Mouse (Mus musculus): ENCODE results near the gene Gdf2.

Gdf2 gene

DNA sequence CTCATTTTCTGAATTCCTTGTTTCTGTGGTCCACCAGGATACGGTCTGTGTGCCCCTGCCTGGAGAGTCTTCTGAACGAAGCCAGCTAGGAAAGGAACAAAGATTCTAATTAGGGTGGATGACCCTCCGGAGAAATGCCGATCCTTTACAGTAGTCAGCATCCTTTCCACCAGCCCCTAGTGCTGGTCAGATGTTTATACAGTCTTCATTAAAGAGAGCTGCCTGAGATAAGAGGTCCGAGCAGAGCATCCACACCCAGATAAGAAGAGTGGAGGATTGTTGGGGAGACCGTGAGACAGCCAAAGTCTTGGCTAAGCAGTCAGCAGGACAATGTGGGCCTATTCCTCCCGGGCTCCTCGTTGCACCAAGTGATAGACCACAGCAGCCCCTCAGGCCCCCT lies at the start of gene Gdf2:
Gdf2 (plus strand) TSS at position 301 of the 400 bp plus-strand sequence.
- no peak for DNase-seq (ENCODE audit: low spot score in 2 of 2)

DNA sequence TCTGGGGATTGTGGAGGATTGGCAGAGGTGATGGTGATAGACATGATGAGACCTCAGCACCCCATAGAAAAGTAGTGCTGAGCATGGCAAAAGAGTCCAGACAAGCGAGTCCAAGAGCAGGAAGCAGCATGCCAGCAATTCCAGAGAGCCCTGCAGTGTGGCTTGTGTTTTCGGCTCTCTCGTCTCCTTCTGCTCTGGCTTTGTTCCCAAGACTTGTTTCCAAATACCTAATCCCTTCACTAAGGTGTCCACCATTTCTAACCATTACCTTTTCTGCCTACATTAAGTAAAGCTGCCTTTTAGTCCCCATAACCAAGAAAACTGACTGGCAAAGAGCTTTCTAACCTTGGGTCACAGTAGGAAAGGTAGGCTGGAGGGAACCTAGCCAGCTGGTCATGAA lies 49.3 kb upstream of the Gdf2 start:
- DNase-seq (ENCODE audit: low spot score in 2 of 2), result no peak

DNA sequence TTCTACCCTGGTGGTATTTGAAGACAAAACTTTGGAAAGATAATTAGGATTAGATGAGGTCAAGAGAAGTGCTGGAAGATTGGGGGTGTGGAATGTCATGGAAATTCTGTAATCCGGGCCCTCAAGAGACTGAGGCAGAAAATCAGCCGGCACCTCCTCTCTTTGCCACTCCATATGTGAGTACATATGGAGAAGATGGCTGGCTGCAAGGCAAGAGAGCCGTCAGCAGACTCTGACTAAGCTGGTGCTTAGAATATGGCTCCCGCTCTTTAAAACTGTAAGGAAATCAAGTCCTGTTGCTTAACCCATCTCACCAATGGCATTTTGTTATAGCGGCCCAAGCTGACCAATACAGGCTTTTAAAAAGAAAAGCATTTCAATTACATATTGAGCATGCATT lies 45.1 kb upstream of the Gdf2 start:
- DNase-seq (ENCODE audit: low spot score in 2 of 2), result no peak

DNA sequence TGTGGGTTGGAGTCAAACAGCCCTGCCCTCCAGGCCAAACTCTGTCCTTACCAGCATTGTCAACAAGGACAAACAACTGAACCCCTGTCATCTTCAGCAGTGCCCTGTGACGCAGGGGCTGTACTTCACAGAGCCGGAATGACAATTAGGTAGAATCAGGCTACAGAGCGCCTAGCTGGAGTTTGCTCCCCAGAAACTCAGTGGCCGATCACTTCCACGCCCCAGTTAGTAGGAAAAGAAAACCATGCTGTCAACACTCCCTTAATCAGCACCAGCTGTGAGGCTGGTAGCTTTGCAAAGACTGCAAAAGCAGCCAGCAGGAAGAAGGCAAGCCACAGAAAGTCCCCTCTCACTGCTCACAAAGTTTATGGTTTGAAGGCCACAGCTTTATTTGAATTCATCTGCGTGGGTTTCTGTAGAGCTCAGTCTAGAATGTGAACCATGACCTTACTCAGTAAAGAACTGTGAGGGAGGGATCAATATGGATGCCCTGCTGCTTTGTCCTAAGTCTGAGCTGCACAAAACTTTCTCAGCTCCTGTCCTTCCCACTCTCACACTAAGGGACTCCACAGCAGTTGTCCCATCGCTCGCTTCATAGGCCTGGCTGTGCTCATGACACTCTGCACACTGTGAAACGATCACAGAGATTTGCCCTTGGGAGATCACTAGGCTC lies 44.1 kb upstream of the Gdf2 start:
- no peak for DNase-seq (ENCODE audit: low spot score in 2 of 2)

DNA sequence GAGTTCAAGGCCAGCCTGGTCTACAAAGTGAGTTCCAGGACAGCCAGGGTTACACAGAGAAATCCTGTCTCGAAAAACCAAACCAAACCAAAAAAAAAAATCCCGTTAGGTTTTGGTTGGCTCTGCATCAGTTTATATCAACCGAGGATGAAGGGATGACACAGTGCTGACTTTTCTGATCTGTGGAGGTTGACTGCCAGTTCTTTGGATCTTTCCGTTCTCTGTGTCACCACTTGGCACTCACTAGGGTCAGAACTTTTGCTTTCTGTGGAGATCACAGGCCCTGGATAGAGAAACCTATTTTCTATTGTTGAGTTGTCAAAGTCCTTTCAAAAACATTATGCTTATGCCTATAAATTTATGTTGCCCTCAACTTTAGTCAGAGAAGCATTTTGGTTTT lies 38.1 kb upstream of the Gdf2 start:
- no peak for DNase-seq (ENCODE audit: low spot score in 2 of 2)

DNA sequence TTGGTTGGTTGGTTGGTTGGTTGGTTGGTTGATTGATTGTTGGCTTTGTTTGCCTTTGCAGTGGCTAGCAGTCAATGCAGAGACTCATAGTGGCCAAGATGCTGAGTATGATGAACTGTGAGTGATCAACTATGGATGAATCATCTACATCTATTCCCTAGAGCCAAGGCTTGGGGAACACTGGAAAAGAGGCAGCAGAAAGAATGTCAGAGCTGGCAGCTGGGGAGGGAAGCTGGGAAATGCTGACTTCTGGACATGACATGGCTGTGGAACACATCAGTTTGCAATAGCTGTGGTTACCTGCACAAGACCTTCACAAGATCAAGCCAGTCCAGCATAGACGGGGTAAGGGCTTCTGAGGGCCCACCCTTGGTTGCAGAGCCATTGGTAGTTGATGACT lies 37.6 kb upstream of the Gdf2 start:
- no peak for DNase-seq (ENCODE audit: low spot score in 2 of 2)

DNA sequence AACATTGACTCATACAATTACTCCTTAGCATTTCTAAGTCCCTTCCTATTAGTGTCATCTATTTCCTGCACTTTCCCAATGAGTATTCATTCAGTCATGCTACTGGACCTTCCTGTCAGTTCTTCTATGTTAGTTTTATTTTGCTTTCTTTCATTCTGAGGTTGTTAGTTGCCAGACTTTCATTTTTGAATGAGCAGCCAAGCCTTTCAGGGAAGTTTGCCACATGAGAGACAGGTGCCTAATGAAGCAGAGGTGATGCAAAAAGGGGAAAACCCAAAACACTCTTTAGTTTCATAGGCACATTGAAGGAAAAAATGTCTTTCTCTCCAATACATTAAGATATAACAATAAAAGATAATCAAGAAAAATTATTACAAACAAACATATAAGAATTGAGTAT lies 36.0 kb upstream of the Gdf2 start:
- DNase-seq (ENCODE audit: low spot score in 2 of 2), result no peak

DNA sequence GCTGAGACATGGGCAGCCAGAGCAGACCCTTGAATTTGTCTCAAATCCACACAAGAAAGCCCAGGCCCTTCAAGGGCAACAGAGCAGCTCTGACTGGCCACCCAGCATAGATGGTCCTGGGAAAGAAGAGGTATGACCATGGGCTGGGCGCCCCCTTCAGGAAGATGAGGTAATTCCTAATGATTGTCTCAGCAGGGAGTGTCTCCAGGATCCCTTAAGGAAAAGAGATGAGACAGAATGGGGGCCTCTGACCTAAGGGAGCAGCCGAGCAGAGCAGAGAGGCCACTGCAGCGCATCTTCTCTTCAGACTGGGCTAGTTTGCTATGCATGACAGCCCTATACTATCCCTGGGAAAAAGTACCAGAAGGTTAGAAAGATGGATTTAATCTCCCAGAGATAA lies 27.1 kb upstream of the Gdf2 start:
- peak in 1 of 2 experiments; percentile 51 for DNase-seq (ENCODE audit: low spot score in 2 of 2)

DNA sequence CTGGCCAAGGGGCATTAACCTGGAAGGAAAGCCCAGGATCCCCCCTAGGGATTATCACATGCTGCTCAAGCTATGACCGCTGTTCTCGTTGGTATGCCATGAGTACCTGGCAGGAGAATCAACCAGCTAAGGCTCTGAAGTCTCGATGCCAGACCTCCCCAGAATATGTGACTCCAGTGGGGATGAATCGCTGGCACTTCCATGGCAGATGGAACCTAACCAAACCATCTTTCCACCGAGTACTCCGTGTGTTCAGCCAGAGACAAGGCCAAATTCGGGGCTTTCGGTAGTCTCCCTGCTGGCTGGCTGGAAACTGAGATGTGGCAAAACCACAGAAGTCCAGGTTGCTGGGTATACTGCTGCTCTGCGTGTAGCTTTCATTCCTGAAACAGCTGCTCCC lies 26.6 kb upstream of the Gdf2 start:
- DNase-seq (ENCODE audit: low spot score in 2 of 2), result no peak

DNA sequence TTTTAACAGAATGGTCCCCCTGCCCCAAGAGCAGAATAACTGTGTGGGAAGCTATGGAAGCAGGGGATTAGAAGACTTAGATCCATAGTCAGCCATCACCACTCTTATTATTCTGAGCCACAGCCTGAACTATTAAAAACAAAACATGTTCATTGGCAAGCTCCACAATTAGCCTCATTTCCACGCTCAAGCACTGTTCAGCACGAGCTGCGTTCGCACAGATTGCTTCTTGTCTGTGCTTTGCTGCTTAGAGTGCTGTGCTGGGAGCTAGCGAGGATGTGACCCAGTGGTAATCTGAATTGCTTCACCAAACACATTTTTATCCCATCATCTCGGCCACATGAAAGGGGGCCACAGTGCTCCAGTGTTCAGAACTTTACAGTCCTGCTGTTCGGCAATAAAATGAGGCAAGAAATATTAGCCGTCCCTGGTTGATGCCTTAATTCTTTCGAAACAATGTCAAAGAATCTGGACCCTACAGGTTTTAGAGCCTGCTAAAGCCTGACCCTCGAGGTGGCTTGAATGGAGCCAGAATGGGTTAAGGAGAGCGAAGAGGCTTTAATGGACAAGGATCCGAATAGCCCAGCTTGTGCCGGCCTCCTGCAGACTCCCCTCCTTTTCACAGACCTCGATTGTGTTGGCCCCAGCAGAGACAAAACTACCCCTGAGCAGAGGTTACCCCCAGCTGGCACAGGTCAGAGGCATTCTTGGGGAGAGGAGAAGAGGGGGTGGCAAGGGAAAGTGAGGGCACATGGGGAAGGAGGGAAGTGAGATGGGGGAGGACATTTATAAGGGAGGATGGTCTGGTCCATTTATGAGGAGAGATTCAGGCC lies 19.9 kb upstream of the Gdf2 start:
- no peak for DNase-seq (ENCODE audit: low spot score in 2 of 2)

DNA sequence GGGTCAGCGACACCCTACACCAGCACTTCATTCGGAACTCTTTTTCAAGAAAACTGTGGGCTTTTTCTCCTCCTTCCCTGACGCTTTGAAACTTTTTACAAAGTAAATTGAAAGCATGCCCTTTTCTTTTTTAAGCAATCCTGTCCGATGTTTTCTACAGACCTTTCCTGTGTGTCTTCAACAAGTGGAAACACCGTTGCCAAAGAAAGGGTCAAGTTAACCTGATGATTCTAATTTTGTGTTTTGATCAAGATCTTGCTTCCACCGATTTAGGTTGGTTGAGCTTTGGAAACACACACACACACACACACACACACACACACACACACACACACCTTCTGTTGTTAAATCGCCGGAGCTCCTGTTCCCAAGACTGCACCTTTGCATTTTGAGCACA lies 18.1 kb upstream of the Gdf2 start:
- no peak for DNase-seq (ENCODE audit: low spot score in 2 of 2)

DNA sequence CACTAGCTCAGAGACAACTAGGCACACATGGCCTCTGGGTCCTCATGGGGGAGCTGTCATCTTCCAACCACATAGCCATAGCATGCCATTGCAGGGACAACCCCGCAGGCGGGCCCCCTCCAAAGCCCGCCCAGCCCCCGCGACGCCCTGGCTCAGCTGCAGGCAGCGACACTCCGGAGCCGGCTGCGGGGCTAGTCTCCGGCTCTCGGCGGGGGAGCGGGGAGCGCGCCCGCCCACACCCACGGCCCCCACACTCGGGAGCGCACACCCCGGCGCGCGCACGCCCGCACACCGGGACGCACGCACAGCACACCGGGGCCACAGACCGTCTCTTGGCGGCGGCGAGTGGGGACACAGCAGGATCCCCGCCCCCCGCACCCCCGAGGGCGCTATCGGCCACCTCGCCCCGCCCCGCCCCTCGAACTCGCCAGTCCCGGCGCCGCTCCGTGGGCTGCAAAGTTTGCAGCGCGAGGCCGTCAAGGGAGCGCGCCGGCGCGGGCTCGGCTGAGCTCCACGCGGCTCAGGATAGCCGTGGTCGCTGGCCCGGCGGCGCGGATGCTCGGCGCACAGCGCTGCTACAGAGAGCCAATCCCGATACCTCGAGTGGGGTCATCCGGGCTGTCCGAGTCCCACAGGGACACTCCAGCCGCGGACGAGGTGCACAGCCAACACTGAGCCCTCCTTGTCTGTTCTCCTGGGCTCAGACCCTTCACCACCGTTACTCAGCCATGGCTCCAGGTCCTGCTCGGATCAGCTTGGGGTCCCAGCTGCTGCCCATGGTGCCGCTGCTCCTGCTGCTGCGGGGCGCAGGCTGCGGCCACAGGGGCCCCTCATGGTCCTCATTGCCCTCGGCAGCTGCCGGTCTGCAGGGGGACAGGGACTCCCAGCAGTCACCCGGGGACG lies 17.4 kb upstream of the Gdf2 start, which contains the start of gene Gdf10:
Gdf10 (plus strand) TSS at position 420 of the 903 bp plus-strand sequence.
- DNase-seq (ENCODE audit: low spot score in 2 of 2), result peak in 1 of 2 experiments; percentile 38

DNA sequence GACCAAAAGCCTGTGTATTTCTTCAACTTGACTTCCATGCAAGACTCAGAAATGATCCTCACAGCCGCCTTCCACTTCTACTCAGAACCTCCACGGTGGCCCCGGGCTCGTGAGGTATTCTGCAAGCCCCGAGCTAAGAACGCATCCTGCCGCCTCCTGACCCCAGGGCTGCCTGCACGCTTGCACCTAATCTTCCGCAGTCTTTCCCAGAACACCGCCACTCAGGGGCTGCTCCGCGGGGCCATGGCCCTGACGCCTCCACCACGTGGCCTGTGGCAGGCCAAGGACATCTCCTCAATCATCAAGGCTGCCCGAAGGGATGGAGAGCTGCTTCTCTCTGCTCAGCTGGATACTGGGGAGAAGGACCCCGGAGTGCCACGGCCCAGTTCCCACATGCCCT lies 9.0 kb upstream of the Gdf2 start:
- no peak for DNase-seq (ENCODE audit: low spot score in 2 of 2)

DNA sequence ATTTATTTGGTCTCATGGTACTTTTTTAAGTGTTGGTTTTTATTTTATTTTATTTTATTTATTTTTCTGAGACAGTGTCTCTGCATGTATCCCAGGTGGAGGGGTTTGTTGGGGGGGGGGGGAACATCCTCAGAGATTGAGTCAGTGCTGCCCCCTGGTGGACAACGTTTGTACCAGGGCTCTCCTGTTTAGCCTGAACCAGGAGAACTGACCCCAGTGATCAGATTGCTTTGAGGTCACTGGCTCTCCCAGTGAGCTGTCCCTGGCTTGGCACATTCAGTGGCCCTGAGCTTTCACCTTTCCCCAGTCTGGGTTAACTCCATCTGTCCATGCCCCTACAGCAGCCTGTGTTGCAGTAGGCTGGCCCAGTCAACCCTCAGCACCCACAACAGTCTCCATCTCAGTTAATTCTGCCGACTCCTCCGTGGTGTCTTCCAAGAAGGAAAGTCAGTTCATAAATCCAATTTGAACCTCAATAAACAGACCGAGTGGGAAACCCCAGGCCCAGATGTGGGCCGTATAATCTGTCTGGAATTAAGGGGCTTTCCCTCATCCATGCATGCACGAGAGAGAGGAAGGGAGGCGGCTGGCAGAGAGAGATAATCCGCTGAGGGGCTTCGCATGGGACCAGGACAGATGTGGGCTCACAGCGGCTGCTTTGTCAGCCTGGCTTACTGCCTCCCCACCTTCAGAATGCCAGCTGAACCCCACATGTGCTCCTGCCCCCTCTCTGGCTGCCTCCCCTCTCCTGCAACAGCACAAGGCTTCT lies 7.7 kb upstream of the Gdf2 start:
- peak in 1 of 2 experiments; percentile 74 for DNase-seq (ENCODE audit: low spot score in 2 of 2)

DNA sequence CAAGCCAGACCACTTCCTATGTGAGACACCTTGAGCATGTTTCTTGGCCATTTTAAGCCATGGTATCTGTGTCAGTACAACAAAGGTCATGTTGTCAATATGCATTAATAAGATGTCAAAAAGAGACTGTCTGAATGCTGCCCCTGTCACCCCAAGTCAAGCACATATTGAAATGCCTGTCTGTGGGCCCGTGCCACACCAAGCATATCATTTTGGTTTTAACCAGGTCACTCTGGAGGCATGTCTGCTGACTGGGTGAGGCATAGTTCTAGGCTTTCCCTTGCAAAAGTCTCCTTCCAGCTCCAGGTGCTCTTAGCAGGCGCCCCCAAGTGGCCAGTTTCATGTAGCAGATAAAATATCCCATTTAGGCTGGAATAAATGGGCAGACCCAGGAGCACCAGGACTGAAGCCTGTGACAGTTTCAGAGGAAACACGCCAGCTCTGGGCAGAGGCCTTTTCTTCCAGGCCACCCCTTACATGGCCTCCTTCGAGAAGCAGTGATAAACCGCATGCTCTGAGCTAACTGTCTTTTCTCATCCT lies 7.0 kb upstream of the Gdf2 start:
- peak in 1 of 2 experiments; percentile 71 for DNase-seq (ENCODE audit: low spot score in 2 of 2)

DNA sequence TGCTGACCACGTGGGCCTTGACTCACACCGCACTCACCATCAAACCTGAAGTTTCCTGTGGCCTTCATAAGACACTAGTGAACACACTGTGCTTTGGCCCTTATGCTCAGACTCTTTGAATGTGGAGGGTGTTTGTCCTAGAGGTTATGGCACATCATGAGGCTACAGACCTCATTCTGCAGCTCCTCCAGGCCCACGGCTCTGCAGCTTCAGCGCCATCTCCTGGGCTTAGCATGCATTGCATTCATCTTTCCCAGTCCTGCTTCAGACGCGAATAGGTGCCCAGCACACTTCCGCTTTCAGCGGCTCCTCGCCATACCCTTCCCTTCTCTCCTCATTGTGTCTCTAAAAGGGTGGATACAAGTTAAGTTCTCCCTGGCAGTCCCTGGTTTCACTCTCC lies 1.7 kb upstream of the Gdf2 start:
- peak; percentile 80 to 91 for DNase-seq (ENCODE audit: low spot score in 2 of 2)

DNA sequence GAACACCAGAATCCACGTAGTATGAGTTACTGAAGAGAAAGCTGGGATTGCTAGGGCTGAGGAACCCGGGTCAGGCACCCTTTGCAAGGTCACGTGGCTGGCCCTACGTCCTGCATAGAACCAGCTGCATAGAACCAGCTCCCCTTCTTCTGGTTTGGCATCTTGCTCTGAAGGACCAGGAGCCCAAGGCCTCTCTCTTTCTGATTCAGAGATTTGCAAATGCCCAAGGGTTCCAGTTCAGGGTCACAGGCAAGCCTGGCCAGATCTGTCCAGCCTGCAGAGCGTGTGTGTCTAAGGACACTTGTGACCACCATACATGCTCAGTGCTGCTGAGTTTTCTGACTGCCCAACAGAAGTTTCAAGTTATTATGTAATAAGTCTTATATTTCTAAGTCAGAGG lies 1.4 kb downstream of the Gdf2 start:
- DNase-seq (ENCODE audit: low spot score in 2 of 2), result no peak

DNA sequence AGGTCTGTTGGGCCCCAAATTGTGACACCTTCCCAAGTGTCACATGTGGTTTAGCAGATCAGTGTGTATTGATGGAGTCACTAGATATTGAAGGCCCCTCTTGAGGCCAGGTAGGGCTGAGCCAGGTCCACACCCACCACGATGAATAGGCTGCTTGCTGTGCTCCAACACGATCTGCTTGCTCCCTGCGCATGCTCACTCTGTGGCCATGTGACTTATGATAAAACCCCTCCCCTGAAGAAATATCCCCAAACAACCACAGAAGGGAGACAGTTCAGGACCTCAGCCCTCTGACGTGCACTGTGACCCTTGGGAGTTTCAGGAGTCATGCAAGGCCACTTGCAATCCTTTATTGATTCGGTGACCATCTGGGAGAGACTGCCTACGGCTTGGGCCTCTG lies 5.3 kb downstream of the Gdf2 start:
- no peak for DNase-seq (ENCODE audit: low spot score in 2 of 2)

DNA sequence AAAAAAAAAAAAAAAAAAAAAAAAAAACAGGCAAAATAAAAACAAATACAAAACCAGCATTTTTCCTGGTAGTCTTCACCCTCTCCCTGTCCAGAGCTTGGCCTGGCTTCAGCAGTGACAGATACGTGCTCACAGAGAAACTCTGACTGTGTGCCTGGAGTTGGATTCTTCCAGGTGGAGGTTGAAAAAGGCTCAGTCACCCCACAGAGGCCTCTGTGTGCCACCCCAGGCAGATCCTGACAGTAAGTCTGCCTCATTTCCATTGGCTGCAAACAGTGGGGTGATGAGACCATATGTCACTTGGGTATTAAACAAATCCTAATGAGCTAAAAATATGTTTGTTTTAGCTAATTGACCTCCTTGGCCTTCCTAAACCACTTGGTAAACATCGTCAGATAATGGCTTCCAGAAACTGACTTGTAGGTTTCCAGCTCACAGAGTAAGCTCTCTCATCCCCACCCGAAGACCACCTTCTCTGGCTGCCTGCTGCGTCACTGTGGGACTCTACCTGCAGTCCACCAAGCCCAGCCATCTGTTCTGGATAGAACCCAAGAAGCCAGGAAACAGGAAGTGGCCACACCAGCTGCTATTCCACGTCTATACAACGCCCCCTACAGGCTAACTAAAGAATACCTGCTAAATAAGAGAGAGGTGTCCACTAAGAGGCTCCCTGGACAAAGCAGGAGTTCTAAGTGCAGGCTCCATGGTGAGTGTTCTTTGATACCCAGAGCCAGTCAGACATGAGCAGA lies 11.6 kb downstream of the Gdf2 start:
- DNase-seq (ENCODE audit: low spot score in 2 of 2), result no peak

DNA sequence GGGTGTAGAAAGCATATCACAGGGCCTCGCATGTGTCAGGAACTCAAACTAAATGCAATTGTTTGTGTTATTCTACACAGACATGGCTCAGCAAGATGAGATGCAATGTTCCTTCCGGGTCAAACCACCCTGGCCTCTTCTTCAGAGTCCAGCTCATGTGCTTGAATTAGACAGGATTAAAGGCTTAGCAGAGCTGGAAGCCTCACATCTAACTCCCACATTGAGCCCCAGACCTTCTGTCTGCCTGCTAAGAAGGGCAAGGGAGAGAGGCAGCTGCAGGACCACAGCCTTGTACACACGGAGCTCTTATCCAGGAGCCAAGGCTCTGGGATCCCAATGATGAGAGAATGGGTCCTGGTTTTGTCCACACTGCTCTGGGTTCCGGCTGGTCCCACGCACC lies 12.9 kb downstream of the Gdf2 start, which contains the start of gene Rbp3:
Rbp3 (plus strand) TSS at position 243 of the 400 bp plus-strand sequence.
- no peak for DNase-seq (ENCODE audit: low spot score in 2 of 2)
